Mouse (Mus musculus) midbrain, embryonic 15.5 days (tissue): ENCODE data around the gene Zbtb8b. TPM values are rescaled to one million over a fixed set of nuclear protein-coding genes. Genes with fewer than 3 reads are reported as not detected.
"Not testable (repeated sequence)": the region's sequence is repeated elsewhere in the genome, so short reads cannot be mapped to it uniquely, and the experiment has no call there.

ENCODE experiments used
- ATAC-seq: fragments of 200-750 bp; cut with Nextera tagmentation; replicated peaks from 2 replicates; pipeline ENCODE4 v1.8.0; 2017; ENCODE audit warnings: moderate TSS enrichment
- H3K27ac ChIP-seq: fragments of 300-500 bp; sonication (generic); 2 replicates; pipeline ENCODE4 v1.5.1; 2015; ENCODE audit warnings: mild to moderate bottlenecking, inconsistent platforms
- H3K27me3 ChIP-seq: fragments of 300-500 bp; sonication (generic); replicated peaks from 2 replicates; pipeline ENCODE4 v1.6.1; 2015; ENCODE audit warnings: inconsistent platforms
- H3K36me3 ChIP-seq: fragments of 300-500 bp; sonication (generic); replicated peaks from 2 replicates; pipeline ENCODE4 v1.6.1; 2015; ENCODE audit warnings: inconsistent platforms
- H3K4me1 ChIP-seq: fragments of 300-500 bp; sonication (generic); 2 replicates; pipeline ENCODE4 v1.6.1; 2015; ENCODE audit warnings: inconsistent platforms
- H3K4me2 ChIP-seq: fragments of 300-500 bp; sonication (generic); 2 replicates; pipeline ENCODE4 v1.6.1; 2015; ENCODE audit warnings: inconsistent platforms, mild to moderate bottlenecking, moderate library complexity
- H3K4me3 ChIP-seq: fragments of 300-500 bp; sonication (generic); 2 replicates; pipeline ENCODE4 v1.5.1; 2015; ENCODE audit warnings: mild to moderate bottlenecking, inconsistent platforms
- H3K9ac ChIP-seq: fragments of 300-500 bp; sonication (generic); 2 replicates; pipeline ENCODE4 v1.6.1; 2015; ENCODE audit warnings: mild to moderate bottlenecking, inconsistent platforms
- H3K9me3 ChIP-seq: fragments of 300-500 bp; sonication (generic); 2 replicates; pipeline ENCODE4 v1.6.1; 2016; ENCODE audit warnings: inconsistent platforms
- WGBS: fragments of 180-500 bp; shearing (Covaris S2); methylation state at CpG from one replicate; pipeline ENCODE4 v1.1.7; 2015; ENCODE audit warnings: mixed read lengths; 5-methylcytosine and 5-hydroxymethylcytosine counted together
- polyA plus RNA-seq: library from polyadenylated mRNA; unstranded; fragments of >200 nt; fragmentation: Nextera tagmentation; extraction: Ambion mirVana; gene quantifications from 2 replicates; pipeline ENCODE4 v1.2.1, GENCODE M21; 2015

Gene Zbtb8b
- 19.0 and 19.8 TPM in 2 replicates for polyA plus RNA-seq

GRCm38 (mm10) chr4:129440340-129441063, at the start of gene Zbtb8b:
Gene Zbtb8b, minus strand, starts transcription at chr4:129440853.
- 1% methylated on average over 33 of the region's 33 CpGs for WGBS
- ATAC-seq = peak; percentile 99
- H3K27ac ChIP-seq = no peak within 1 kb of the TSS; the same call in 1 of the 2 replicates
- peak within 1 kb of the TSS; percentile 53 for H3K4me3 ChIP-seq
- H3K27me3 ChIP-seq = peaks cover 13% of the 10 kb centered on the region
- peak within 1 kb of the TSS; percentile 67 for H3K9ac ChIP-seq
- no peaks in the 10 kb centered on the region for H3K36me3 ChIP-seq
- no peaks in the 10 kb centered on the region for H3K9me3 ChIP-seq
- H3K4me1 ChIP-seq = peaks cover 5% of the 10 kb centered on the region; the same call in 1 of the 2 replicates
- H3K4me2 ChIP-seq = peak within 1 kb of the TSS; percentile 78

- no peak overlapping the region for H3K27ac ChIP-seq
- ATAC-seq = no peak
- H3K9me3 ChIP-seq = no peaks in the 10 kb centered on the region
- no peaks in the 10 kb centered on the region for H3K4me1 ChIP-seq
- 96% methylated on average over 1 of the region's 1 CpGs for WGBS
- H3K4me2 ChIP-seq = no peak overlapping the region
- H3K4me3 ChIP-seq = no peak overlapping the region
- no peaks in the 10 kb centered on the region for H3K27me3 ChIP-seq
- no peak overlapping the region for H3K9ac ChIP-seq
- H3K36me3 ChIP-seq = peaks cover 48% of the 10 kb centered on the region
Observed at GRCm38 (mm10) chr4:129481090-129481489, 40.4 kb upstream of the Zbtb8b start.

- Histone ChIP-seq H3K4me2 (no peak overlapping the region), H3K4me1 (no peaks in the 10 kb centered on the region), H3K9ac (no peak overlapping the region), H3K4me3 (no peak overlapping the region), H3K27ac (no peak overlapping the region), H3K9me3 (no peaks in the 10 kb centered on the region), H3K36me3 (peaks cover 42% of the 10 kb centered on the region), H3K27me3 (no peaks in the 10 kb centered on the region)
- no peak for ATAC-seq
- 91% methylated on average over 3 of the region's 3 CpGs for WGBS
Observed at GRCm38 (mm10) chr4:129479863-129480262, 39.2 kb upstream of the Zbtb8b start.

- Histone ChIP-seq H3K9me3 (no peaks in the 10 kb centered on the region), H3K36me3 (peaks cover 54% of the 10 kb centered on the region), H3K27me3 (no peaks in the 10 kb centered on the region), H3K27ac (no peak overlapping the region), H3K9ac (no peak overlapping the region), H3K4me3 (no peak overlapping the region), H3K4me1 (no peaks in the 10 kb centered on the region), H3K4me2 (no peak overlapping the region)
- no peak for ATAC-seq
- 94% methylated on average over 11 of the region's 11 CpGs for WGBS
Observed at GRCm38 (mm10) chr4:129476047-129476446, 35.4 kb upstream of the Zbtb8b start.

GRCm38 (mm10) chr4:129464286-129464815, 23.7 kb upstream of the Zbtb8b start:
- Histone ChIP-seq H3K4me3 (no peak overlapping the region), H3K9me3 (no peaks in the 10 kb centered on the region), H3K27me3 (no peaks in the 10 kb centered on the region), H3K4me1 (peaks cover 12% of the 10 kb centered on the region), H3K36me3 (peaks cover 45% of the 10 kb centered on the region), H3K9ac (no peak overlapping the region), H3K27ac (no peak overlapping the region), H3K4me2 (no peak overlapping the region)
- WGBS = 91% methylated on average over 4 of the region's 4 CpGs
- ATAC-seq = no peak

GRCm38 (mm10) chr4:129463097-129464059, 22.7 kb upstream of the Zbtb8b start:
- H3K4me1 ChIP-seq = peaks cover 12% of the 10 kb centered on the region
- H3K9ac ChIP-seq = no peak overlapping the region
- H3K27me3 ChIP-seq = no peaks in the 10 kb centered on the region
- 89% methylated on average over 24 of the region's 24 CpGs for WGBS
- no peak overlapping the region for H3K4me3 ChIP-seq
- ATAC-seq = no peak
- no peak overlapping the region for H3K27ac ChIP-seq
- peaks cover 37% of the 10 kb centered on the region for H3K36me3 ChIP-seq
- H3K4me2 ChIP-seq = no peak overlapping the region
- no peaks in the 10 kb centered on the region for H3K9me3 ChIP-seq

GRCm38 (mm10) chr4:129462118-129462517, 21.5 kb upstream of the Zbtb8b start:
- Histone ChIP-seq H3K27ac (peak overlapping the region; percentile 37; the same call in 1 of the 2 replicates), H3K36me3 (peaks cover 24% of the 10 kb centered on the region), H3K4me2 (peak overlapping the region; percentile 60), H3K4me3 (peak overlapping the region; percentile 63), H3K9ac (peak overlapping the region; percentile 66), H3K9me3 (no peaks in the 10 kb centered on the region), H3K27me3 (no peaks in the 10 kb centered on the region), H3K4me1 (peaks cover 12% of the 10 kb centered on the region)
- ATAC-seq = no peak
- WGBS = 43% methylated on average over 3 of the region's 3 CpGs

GRCm38 (mm10) chr4:129461183-129461960, 20.7 kb upstream of the Zbtb8b start, which contains the start of gene Bsdc1:
Gene Bsdc1, plus strand, starts transcription at chr4:129461581.
- H3K4me3 ChIP-seq = peak within 1 kb of the TSS; percentile 63
- peak within 1 kb of the TSS; percentile 66 for H3K9ac ChIP-seq
- H3K4me2 ChIP-seq = peak within 1 kb of the TSS; percentile 65
- H3K9me3 ChIP-seq = no peaks in the 10 kb centered on the region
- peak; percentile 99 for ATAC-seq
- H3K36me3 ChIP-seq = peaks cover 19% of the 10 kb centered on the region
- under 1% methylated on average over 46 of the region's 46 CpGs for WGBS
- H3K27ac ChIP-seq = peak within 1 kb of the TSS; percentile 94
- peaks cover 12% of the 10 kb centered on the region for H3K4me1 ChIP-seq
- H3K27me3 ChIP-seq = no peaks in the 10 kb centered on the region

GRCm38 (mm10) chr4:129460827-129461182, 20.2 kb upstream of the Zbtb8b start:
- peaks cover 14% of the 10 kb centered on the region for H3K36me3 ChIP-seq
- H3K4me3 ChIP-seq = peak overlapping the region; percentile 63
- peak; percentile 43 for ATAC-seq
- WGBS = 0% methylated on average over 4 of the region's 4 CpGs
- H3K27ac ChIP-seq = peak overlapping the region; percentile 94
- peak overlapping the region; percentile 65 for H3K9ac ChIP-seq
- H3K27me3 ChIP-seq = 0 out of 2 replicates have a peak, but pooled peaks cover under 1% of the 10 kb centered on the region
- peak overlapping the region; percentile 65 for H3K4me2 ChIP-seq
- H3K9me3 ChIP-seq = no peaks in the 10 kb centered on the region
- peaks cover 12% of the 10 kb centered on the region for H3K4me1 ChIP-seq

DNA sequence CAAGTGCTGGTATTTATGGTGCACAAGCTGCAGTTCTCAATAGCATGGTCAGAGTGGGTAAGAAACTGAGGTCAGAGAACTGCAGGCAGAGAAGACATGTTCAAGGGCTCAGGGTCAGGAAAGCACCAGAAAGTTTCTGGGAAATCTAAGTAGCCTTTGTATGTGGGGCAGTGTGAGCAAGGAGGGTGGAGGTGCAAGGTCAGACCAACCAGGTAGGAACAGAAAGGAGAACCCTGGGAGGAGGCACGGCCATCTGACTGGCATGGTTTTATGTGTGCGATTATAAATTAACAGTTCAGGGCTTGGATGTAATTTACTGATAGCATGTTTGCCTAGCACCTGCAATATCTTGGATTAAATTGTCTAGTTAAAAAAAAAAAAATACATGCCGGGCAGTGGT, 19.1 kb upstream of the Zbtb8b start:
- H3K9me3 ChIP-seq = no peaks in the 10 kb centered on the region
- H3K27ac ChIP-seq = no peak overlapping the region
- H3K4me1 ChIP-seq = peaks cover 12% of the 10 kb centered on the region
- H3K9ac ChIP-seq = no peak overlapping the region
- 94% methylated on average over 3 of the region's 3 CpGs for WGBS
- H3K4me2 ChIP-seq = no peak overlapping the region
- no peak overlapping the region for H3K4me3 ChIP-seq
- H3K36me3 ChIP-seq = peaks cover 4% of the 10 kb centered on the region
- 0 out of 2 replicates have a peak, but pooled peaks cover 2% of the 10 kb centered on the region for H3K27me3 ChIP-seq
- ATAC-seq = no peak

- H3K4me3 ChIP-seq, H3K27ac ChIP-seq, H3K27me3 ChIP-seq, ATAC-seq, H3K4me2 ChIP-seq, H3K36me3 ChIP-seq, H3K4me1 ChIP-seq, H3K9me3 ChIP-seq, H3K9ac ChIP-seq: not testable (repeated sequence)
- WGBS = 82% methylated on average over 2 of the region's 2 CpGs
Observed at GRCm38 (mm10) chr4:129457311-129457710, 16.7 kb upstream of the Zbtb8b start.
